In genomic region chr2:75138746-75139060, GRCm38 (mm10) we compare ENCODE assay signal across 24 mouse cellular contexts.
DNase-seq lines count a peak whose midpoint lies in the region; ATAC-seq lines count a peak whose summit lies in the region.
"Had no signal": no experiment of that assay in that cellular context is flagged by ENCODE, and none has a peak within 500 bp of the region (broad histone marks: within the 10 kb centered on the region; RNA-seq: fewer than 3 reads in every experiment).

No protein-coding gene starts in this region.

- H3K9ac ChIP-seq in neural tube, embryonic 11.5 days (ENCODE audit: low read length): no peak overlapping the region
- H3K9ac ChIP-seq in neural tube, embryonic 12.5 days: no peak overlapping the region
- H3K9ac ChIP-seq: embryonic facial prominence, embryonic 15.5 days; forebrain, embryonic 15.5 days; heart, embryonic 12.5 days; intestine, embryonic 15.5 days; liver, postnatal 0 days had no signal

- peak; percentile 88 for DNase-seq in heart, adult 11 months
- DNase-seq in heart, embryonic 10.5 days (ENCODE audit: low spot score): no peak
- DNase-seq in neural tube, embryonic 11.5 days (ENCODE audit: low spot score): no peak
- DNase-seq in neural tube, embryonic 10.5 days (ENCODE audit: extremely low spot score, low spot score): no peak
- no peak for DNase-seq in left cerebral cortex, adult 11 months (ENCODE audit: low spot score)
- DNase-seq: adrenal gland, postnatal 36 days; cerebellum, adult 9-11 months; gastrocnemius, postnatal 10 days; heart, postnatal 10 days; liver, postnatal 0 days; right cerebral cortex, postnatal 4 days; thymus, adult 2 months; thymus, postnatal 4 days had no signal

- no peak for ATAC-seq in neural tube, embryonic 11.5 days (ENCODE audit: insufficient read depth, low FRiP score, low TSS enrichment)
- ATAC-seq in neural tube, embryonic 12.5 days (ENCODE audit: low FRiP score, low read depth): no peak
- ATAC-seq in CD4-positive, CD25-positive, alpha-beta regulatory T cell, adult 4 months: no peak
- ATAC-seq: hindbrain, embryonic 16.5 days; liver, postnatal 0 days; lung, postnatal 0 days had no signal

- peak overlapping the region; percentile 15; the same call in 1 of the 2 replicates for H3K4me2 ChIP-seq in neural tube, embryonic 11.5 days (ENCODE audit: low read depth)
- peak overlapping the region; percentile 12; the same call in 1 of the 2 replicates for H3K4me2 ChIP-seq in neural tube, embryonic 12.5 days (replicated peaks)

- no peak overlapping the region for H3K27ac ChIP-seq in heart, embryonic 10.5 days
- no peak overlapping the region for H3K27ac ChIP-seq in neural tube, embryonic 11.5 days (ENCODE audit: low read depth, low read length)
- no peak overlapping the region for H3K27ac ChIP-seq in neural tube, embryonic 12.5 days
- H3K27ac ChIP-seq: embryonic facial prominence, embryonic 15.5 days; forebrain, embryonic 15.5 days; hindbrain, embryonic 10.5 days; intestine, embryonic 15.5 days; layer of hippocampus, adult 2 months; macrophage had no signal

- H3K9me3 ChIP-seq in heart, embryonic 10.5 days: no peaks in the 10 kb centered on the region
- H3K9me3 ChIP-seq in neural tube, embryonic 11.5 days (ENCODE audit: control insufficient read depth, low read length): no peaks in the 10 kb centered on the region
- H3K9me3 ChIP-seq in neural tube, embryonic 12.5 days: no peaks in the 10 kb centered on the region
- H3K9me3 ChIP-seq: embryonic facial prominence, embryonic 15.5 days; forebrain, embryonic 15.5 days; heart, embryonic 12.5 days; hindbrain, embryonic 10.5 days; intestine, embryonic 15.5 days had no signal

- 34% methylated on average over 9 of the region's 9 CpGs for whole genome bisulfite sequencing in heart, embryonic 10.5 days
- WGBS in neural tube, embryonic 11.5 days: 20% methylated on average over 9 of the region's 9 CpGs
- WGBS in neural tube, embryonic 12.5 days: 21% methylated on average over 9 of the region's 9 CpGs

- H3K27me3 ChIP-seq in heart, embryonic 10.5 days (ENCODE audit: insufficient read depth, poor library complexity, severe bottlenecking): peaks cover 84% of the 10 kb centered on the region
- H3K27me3 ChIP-seq in neural tube, embryonic 11.5 days (ENCODE audit: control insufficient read depth, insufficient read depth, low read length): peaks cover 11% of the 10 kb centered on the region
- H3K27me3 ChIP-seq in neural tube, embryonic 12.5 days (replicated peaks): peaks cover 10% of the 10 kb centered on the region

- H3K4me1 ChIP-seq in heart, embryonic 10.5 days: peaks cover 22% of the 10 kb centered on the region
- peaks cover 12% of the 10 kb centered on the region; the same call in 1 of the 2 replicates for H3K4me1 ChIP-seq in neural tube, embryonic 11.5 days (ENCODE audit: control insufficient read depth, insufficient read depth, low read length)
- H3K4me1 ChIP-seq in neural tube, embryonic 12.5 days: peaks cover 14% of the 10 kb centered on the region

- no peaks in the 10 kb centered on the region for H3K36me3 ChIP-seq in heart, embryonic 10.5 days
- H3K36me3 ChIP-seq in neural tube, embryonic 11.5 days (ENCODE audit: control insufficient read depth, insufficient read depth, low read length): no peaks in the 10 kb centered on the region
- H3K36me3 ChIP-seq in neural tube, embryonic 12.5 days: no peaks in the 10 kb centered on the region
- H3K36me3 ChIP-seq: embryonic facial prominence, embryonic 15.5 days; forebrain, embryonic 15.5 days; heart, embryonic 12.5 days; hindbrain, embryonic 10.5 days; intestine, embryonic 15.5 days had no signal

- H3K4me3 ChIP-seq in heart, embryonic 10.5 days: no peak overlapping the region
- no peak overlapping the region for H3K4me3 ChIP-seq in neural tube, embryonic 11.5 days (ENCODE audit: low read depth, low read length)
- H3K4me3 ChIP-seq in neural tube, embryonic 12.5 days: no peak overlapping the region
- H3K4me3 ChIP-seq: hindbrain, embryonic 10.5 days; layer of hippocampus, adult 2 months had no signal
